Mouse (Mus musculus) embryonic facial prominence, embryonic 11.5 days (tissue): ENCODE measurements at regions not wholly inside any gene's neighbourhood (a gene's known extent, or its start where the extent isn't known, plus 50 kb on each side); places are given as distances from the start of the nearest gene placed in this dataset.
A peak's percentile ranks its signal among the peaks of the same experiment; 100 is the strongest.

Source experiments
- ATAC-seq: fragments of 200-750 bp; cut with Nextera tagmentation; replicated peaks from 2 replicates; pipeline ENCODE4 v1.8.0; 2017; ENCODE audit warnings: low read depth; ENCODE audit not compliant: insufficient number of reproducible peaks, low FRiP score, low TSS enrichment
- DNase-seq: peaks from one replicate; pipeline ENCODE4 v3.0.0-alpha.2; 2015; ENCODE audit warnings: low spot score
- H3K27ac ChIP-seq: fragments of 300-500 bp; sonication (generic); replicated peaks from 2 replicates; pipeline ENCODE4 v1.5.1; 2014; ENCODE audit warnings: mild to moderate bottlenecking, low read depth, low read length, control low read depth
- H3K27me3 ChIP-seq: fragments of 300-500 bp; sonication (generic); 2 replicates; pipeline ENCODE4 v1.6.1; 2014; ENCODE audit warnings: mild to moderate bottlenecking, low read length, moderate library complexity, mixed read lengths; ENCODE audit not compliant: control insufficient read depth, insufficient read depth
- H3K36me3 ChIP-seq: fragments of 300-500 bp; sonication (generic); replicated peaks from 2 replicates; pipeline ENCODE4 v1.6.1; 2014; ENCODE audit warnings: low read depth, mild to moderate bottlenecking, low read length, moderate library complexity, mixed read lengths; ENCODE audit not compliant: control insufficient read depth, insufficient read depth
- H3K4me1 ChIP-seq: fragments of 300-500 bp; sonication (generic); 2 replicates; pipeline ENCODE4 v1.6.1; 2014; ENCODE audit warnings: low read length, mixed read lengths; ENCODE audit not compliant: control insufficient read depth, insufficient read depth
- H3K4me2 ChIP-seq: fragments of 300-500 bp; sonication (generic); 2 replicates; pipeline ENCODE4 v1.6.1; 2014; ENCODE audit warnings: low read depth, mild to moderate bottlenecking, control low read depth, low read length, moderate library complexity
- H3K4me3 ChIP-seq: fragments of 300-500 bp; sonication (generic); 2 replicates; pipeline ENCODE4 v1.5.1; 2014; ENCODE audit warnings: low read depth, low read length, control low read depth
- H3K9ac ChIP-seq: fragments of 300-500 bp; sonication (generic); replicated peaks from 2 replicates; pipeline ENCODE4 v1.6.1; 2014; ENCODE audit warnings: mild to moderate bottlenecking, control low read depth, low read length
- H3K9me3 ChIP-seq: fragments of 300-500 bp; sonication (generic); replicated peaks from 2 replicates; pipeline ENCODE4 v1.6.1; 2016; ENCODE audit warnings: mild to moderate bottlenecking, low read length, inconsistent platforms, mixed read lengths; ENCODE audit not compliant: control insufficient read depth
- WGBS: fragments of 180-500 bp; shearing (Covaris S2); extraction: QIAGEN DNeasy Blood & Tissue Kit; methylation state at CpG from one replicate; pipeline ENCODE4 v1.1.7; 2014; 5-methylcytosine and 5-hydroxymethylcytosine counted together

GRCm38 (mm10) chr9:116281654-116282053 is 106.5 kb upstream of the Tgfbr2 start:
- no peaks in the 10 kb centered on the region for H3K36me3 ChIP-seq
- H3K4me1 ChIP-seq = no peaks in the 10 kb centered on the region
- H3K4me3 ChIP-seq = no peak overlapping the region
- no peak overlapping the region for H3K9ac ChIP-seq
- no peaks in the 10 kb centered on the region for H3K27me3 ChIP-seq
- H3K27ac ChIP-seq = no peak overlapping the region
- H3K4me2 ChIP-seq = no peak overlapping the region
- no peaks in the 10 kb centered on the region for H3K9me3 ChIP-seq
- DNase-seq (no peak), ATAC-seq (no peak)

- no peaks in the 10 kb centered on the region for H3K27me3 ChIP-seq
- no peak for ATAC-seq
- H3K9me3 ChIP-seq = no peaks in the 10 kb centered on the region
- no peaks in the 10 kb centered on the region for H3K4me1 ChIP-seq
- H3K36me3 ChIP-seq = no peaks in the 10 kb centered on the region
- no peak overlapping the region for H3K4me2 ChIP-seq
- DNase-seq = no peak
- WGBS = 88% methylated on average over 5 of the region's 5 CpGs
- H3K27ac ChIP-seq = no peak overlapping the region
- no peak overlapping the region for H3K4me3 ChIP-seq
- no peak overlapping the region for H3K9ac ChIP-seq
Measured at GRCm38 (mm10) chr9:116280146-116280545, 105.0 kb upstream of the Tgfbr2 start.

GRCm38 (mm10) chr9:116278862-116279261 is 103.7 kb upstream of the Tgfbr2 start:
- Histone ChIP-seq H3K4me3 (no peak overlapping the region), H3K4me2 (no peak overlapping the region), H3K9me3 (no peaks in the 10 kb centered on the region), H3K27me3 (no peaks in the 10 kb centered on the region), H3K27ac (no peak overlapping the region), H3K4me1 (no peaks in the 10 kb centered on the region), H3K9ac (no peak overlapping the region), H3K36me3 (no peaks in the 10 kb centered on the region)
- ATAC-seq = no peak
- no peak for DNase-seq
- WGBS = 95% methylated on average over 8 of the region's 8 CpGs

GRCm38 (mm10) chr9:116277736-116278135 is 102.6 kb upstream of the Tgfbr2 start:
- H3K9ac ChIP-seq = no peak overlapping the region
- H3K27ac ChIP-seq = no peak overlapping the region
- no peaks in the 10 kb centered on the region for H3K27me3 ChIP-seq
- no peaks in the 10 kb centered on the region for H3K36me3 ChIP-seq
- DNase-seq (no peak), ATAC-seq (no peak)
- no peaks in the 10 kb centered on the region for H3K9me3 ChIP-seq
- no peak overlapping the region for H3K4me3 ChIP-seq
- H3K4me2 ChIP-seq = no peak overlapping the region
- 88% methylated on average over 3 of the region's 3 CpGs for WGBS
- H3K4me1 ChIP-seq = no peaks in the 10 kb centered on the region

- H3K9ac ChIP-seq = no peak overlapping the region
- H3K36me3 ChIP-seq = no peaks in the 10 kb centered on the region
- H3K4me3 ChIP-seq = no peak overlapping the region
- H3K27me3 ChIP-seq = no peaks in the 10 kb centered on the region
- H3K9me3 ChIP-seq = no peaks in the 10 kb centered on the region
- ATAC-seq (no peak), DNase-seq (no peak)
- no peak overlapping the region for H3K27ac ChIP-seq
- 79% methylated on average over 2 of the region's 2 CpGs for WGBS
- no peaks in the 10 kb centered on the region for H3K4me1 ChIP-seq
- no peak overlapping the region for H3K4me2 ChIP-seq
Measured at GRCm38 (mm10) chr9:116276141-116276540, 101.0 kb upstream of the Tgfbr2 start.

GRCm38 (mm10) chr9:116272446-116272845 is 97.3 kb upstream of the Tgfbr2 start:
- ATAC-seq (no peak), DNase-seq (peak; percentile 8)
- H3K9ac ChIP-seq = no peak overlapping the region
- no peaks in the 10 kb centered on the region for H3K27me3 ChIP-seq
- H3K4me3 ChIP-seq = no peak overlapping the region
- no peak overlapping the region for H3K4me2 ChIP-seq
- 56% methylated on average over 2 of the region's 2 CpGs for WGBS
- no peaks in the 10 kb centered on the region for H3K36me3 ChIP-seq
- H3K27ac ChIP-seq = no peak overlapping the region
- H3K4me1 ChIP-seq = no peaks in the 10 kb centered on the region
- H3K9me3 ChIP-seq = no peaks in the 10 kb centered on the region

GRCm38 (mm10) chr9:116270417-116270828 is 95.3 kb upstream of the Tgfbr2 start:
- peak; percentile 3 for DNase-seq
- Histone ChIP-seq H3K27me3 (no peaks in the 10 kb centered on the region), H3K4me1 (no peaks in the 10 kb centered on the region), H3K4me3 (no peak overlapping the region), H3K4me2 (no peak overlapping the region), H3K9me3 (no peaks in the 10 kb centered on the region), H3K9ac (no peak overlapping the region), H3K27ac (no peak overlapping the region), H3K36me3 (no peaks in the 10 kb centered on the region)
- 76% methylated on average over 6 of the region's 6 CpGs for WGBS
- no peak for ATAC-seq

GRCm38 (mm10) chr9:116267411-116267810 is 92.3 kb upstream of the Tgfbr2 start:
- DNase-seq (no peak), ATAC-seq (no peak)
- Histone ChIP-seq H3K27ac (no peak overlapping the region), H3K4me1 (no peaks in the 10 kb centered on the region), H3K36me3 (no peaks in the 10 kb centered on the region), H3K9me3 (no peaks in the 10 kb centered on the region), H3K27me3 (no peaks in the 10 kb centered on the region), H3K4me3 (no peak overlapping the region), H3K9ac (no peak overlapping the region), H3K4me2 (no peak overlapping the region)
- 82% methylated on average over 4 of the region's 4 CpGs for WGBS
